Mouse (Mus musculus) limb, embryonic 14.5 days (tissue): ENCODE results near the gene Serpina12. TPM values are rescaled to one million over a fixed set of nuclear protein-coding genes. Genes with fewer than 3 reads are reported as not detected.

Experiments used
- ATAC-seq: fragments of 200-750 bp; cut with Nextera tagmentation; 2 replicates; pipeline ENCODE4 v1.8.0; 2017; ENCODE audit warnings: low read depth, moderate number of reproducible peaks, moderate TSS enrichment; ENCODE audit not compliant: low FRiP score
- DNase-seq: peaks from one replicate; pipeline ENCODE4 v3.0.0-alpha.2; 2015; ENCODE audit warnings: low spot score
- H3K27ac ChIP-seq: fragments of 300-500 bp; sonication (generic); replicated peaks from 2 replicates; pipeline ENCODE4 v1.5.1; 2014; ENCODE audit warnings: low read depth, mild to moderate bottlenecking, low read length, moderate library complexity, mixed read lengths
- H3K27me3 ChIP-seq: fragments of 300-500 bp; sonication (generic); 2 replicates; pipeline ENCODE4 v1.6.1; 2014; ENCODE audit warnings: low read length, mixed read lengths; ENCODE audit not compliant: control insufficient read depth, insufficient read depth
- H3K36me3 ChIP-seq: fragments of 300-500 bp; sonication (generic); 2 replicates; pipeline ENCODE4 v1.6.1; 2014; ENCODE audit warnings: mild to moderate bottlenecking, low read length, moderate library complexity, mixed read lengths; ENCODE audit not compliant: control insufficient read depth, insufficient read depth
- H3K4me1 ChIP-seq: fragments of 300-500 bp; sonication (generic); 2 replicates; pipeline ENCODE4 v1.6.1; 2014; ENCODE audit warnings: antibody characterized with exemption, low read length, mixed read lengths; ENCODE audit not compliant: control insufficient read depth, insufficient read depth
- H3K4me2 ChIP-seq: fragments of 300-500 bp; sonication (generic); replicated peaks from 2 replicates; pipeline ENCODE4 v1.6.1; 2014; ENCODE audit warnings: low read depth, mild to moderate bottlenecking, low read length, moderate library complexity; ENCODE audit not compliant: severe bottlenecking
- H3K4me3 ChIP-seq: fragments of 300-500 bp; sonication (generic); replicated peaks from 2 replicates; pipeline ENCODE4 v1.5.1; 2014; ENCODE audit warnings: low read length
- H3K9ac ChIP-seq: fragments of 300-500 bp; sonication (generic); 2 replicates; pipeline ENCODE4 v1.6.1; 2014; ENCODE audit warnings: mild to moderate bottlenecking, low read depth, low read length, moderate library complexity; ENCODE audit not compliant: severe bottlenecking
- H3K9me3 ChIP-seq: fragments of 300-500 bp; sonication (generic); 2 replicates; pipeline ENCODE4 v1.6.1; 2016; ENCODE audit warnings: low read length; ENCODE audit not compliant: control insufficient read depth
- POLR2A ChIP-seq: fragments of 200-500 bp; IDR thresholded peaks from 2 replicates; pipeline ENCODE4 v1.8.0; 2012; ENCODE audit warnings: inconsistent platforms, mild to moderate bottlenecking, moderate library complexity, borderline replicate concordance; ENCODE audit not compliant: insufficient read depth, insufficient read length; ENCODE audit errors: extremely low read depth
- WGBS: fragments of 180-500 bp; shearing (Covaris S2); extraction: QIAGEN DNeasy Blood & Tissue Kit; methylation state at CpG from one replicate; pipeline ENCODE4 v1.1.7; 2014; 5-methylcytosine and 5-hydroxymethylcytosine counted together
- polyA plus RNA-seq, 2 experiments: library from polyadenylated mRNA; depleted of rRNA in 1 of 2; stranded (reverse) in 1 of 2; unstranded in 1 of 2; fragments of >200 nt; fragmentation: Nextera tagmentation in 1 of 2; extraction: Ambion mirVana in 1 of 2; gene quantifications; 2 replicates each; pipeline versions ENCODE4 v1.2.1 to v1.2.3; 2012 to 2014

Serpina12 gene
- polyA plus RNA-seq, 2 experiments, result not detected

DNA sequence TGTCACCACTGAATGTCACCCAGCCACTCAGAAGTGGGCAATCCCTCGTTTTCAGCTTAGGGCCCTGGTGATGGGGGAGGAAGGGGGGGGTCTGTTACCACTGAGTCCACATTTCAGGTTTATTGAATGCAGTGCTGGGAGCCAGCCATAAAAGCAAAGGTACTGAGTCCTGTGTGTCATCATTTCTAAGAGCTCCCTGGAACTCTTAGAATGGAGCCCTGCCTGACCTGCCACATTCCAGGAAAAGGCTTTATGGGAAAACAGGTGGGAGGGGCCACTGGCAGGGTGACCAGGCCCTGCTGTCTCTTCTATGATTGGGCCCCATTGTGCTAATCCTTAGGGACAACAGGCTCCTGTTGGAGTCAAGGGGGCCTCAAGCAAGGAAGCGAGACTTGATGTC lies 47.7 kb downstream of the Serpina12 start:
- Histone ChIP-seq H3K9ac (no peak overlapping the region), H3K9me3 (no peaks in the 10 kb centered on the region), H3K4me1 (no peaks in the 10 kb centered on the region), H3K27me3 (no peaks in the 10 kb centered on the region), H3K4me3 (no peak overlapping the region), H3K36me3 (no peaks in the 10 kb centered on the region), H3K27ac (no peak overlapping the region), H3K4me2 (no peak overlapping the region)
- no peak for TF ChIP-seq POLR2A
- ATAC-seq (no peak), DNase-seq (no peak)
- 67% methylated on average over 2 of the region's 2 CpGs for WGBS

DNA sequence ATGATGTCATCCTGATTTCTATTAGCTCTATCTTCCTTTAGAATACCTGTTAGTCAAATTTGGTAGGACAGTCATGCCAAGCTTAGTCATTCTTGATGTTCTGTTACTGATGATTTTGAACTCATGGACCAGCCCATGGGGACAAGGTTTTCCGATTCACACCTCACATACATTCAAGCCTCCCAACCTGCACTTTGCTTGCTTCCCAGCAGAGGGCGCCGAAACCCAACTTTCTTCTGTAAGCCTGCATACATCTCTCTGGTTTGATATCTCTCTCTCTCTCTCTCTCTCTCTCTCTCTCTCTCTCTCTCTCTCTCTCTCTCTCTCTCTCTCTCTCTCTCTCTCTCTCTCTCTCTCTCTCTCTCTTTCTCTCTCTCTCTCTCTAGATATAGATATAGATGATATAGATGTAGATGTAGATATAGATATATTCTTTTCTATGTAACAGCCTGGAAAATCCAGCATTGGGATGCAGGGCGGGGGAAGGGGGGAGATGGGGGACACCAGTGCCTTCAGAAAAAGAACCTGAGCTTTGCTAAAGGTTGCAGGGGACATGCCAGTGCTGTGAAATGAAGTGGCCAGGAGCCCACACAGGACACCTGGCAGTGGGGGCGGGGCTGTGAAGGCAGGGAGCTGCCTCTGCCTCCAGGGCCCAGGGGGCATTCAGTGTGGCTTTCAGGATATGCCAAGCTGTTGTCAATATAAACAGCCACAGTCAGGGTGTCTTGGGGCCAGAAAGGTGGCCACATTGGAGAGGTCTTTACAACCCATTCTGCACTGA lies 48.8 kb downstream of the Serpina12 start:
- Histone ChIP-seq H3K27ac (no peak overlapping the region), H3K4me3 (no peak overlapping the region), H3K4me2 (no peak overlapping the region), H3K27me3 (no peaks in the 10 kb centered on the region), H3K9ac (no peak overlapping the region), H3K36me3 (no peaks in the 10 kb centered on the region), H3K9me3 (no peaks in the 10 kb centered on the region), H3K4me1 (no peaks in the 10 kb centered on the region)
- no peak for TF ChIP-seq POLR2A
- DNase-seq (peak; percentile 40), ATAC-seq (no peak)
- 36% methylated on average over 5 of the region's 5 CpGs for WGBS

DNA sequence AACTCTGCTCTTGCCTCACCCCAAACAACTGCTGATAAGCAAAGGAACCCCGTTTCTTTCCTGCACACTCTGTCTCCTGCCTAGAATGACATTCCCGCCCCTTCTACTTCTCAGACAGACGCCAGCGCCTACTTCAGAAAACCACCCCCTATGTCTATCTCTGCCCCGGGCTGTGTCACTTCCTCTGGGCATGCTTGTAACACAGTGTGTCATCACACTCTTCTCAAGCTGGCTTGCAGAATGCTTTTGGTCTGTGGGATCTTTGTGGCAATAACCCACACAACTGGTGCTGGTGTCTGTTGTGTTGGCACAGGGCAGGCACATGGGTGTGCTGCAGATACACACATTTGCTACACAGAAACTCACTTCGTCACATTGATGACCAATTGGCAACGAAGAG lies 51.3 kb downstream of the Serpina12 start:
- H3K4me2 ChIP-seq, result no peak overlapping the region
- no peaks in the 10 kb centered on the region for H3K27me3 ChIP-seq
- 69% methylated on average over 7 of the region's 7 CpGs for WGBS
- no peak overlapping the region for H3K27ac ChIP-seq
- no peaks in the 10 kb centered on the region for H3K4me1 ChIP-seq
- no peak overlapping the region for H3K4me3 ChIP-seq
- ATAC-seq (no peak), DNase-seq (no peak)
- no peaks in the 10 kb centered on the region for H3K9me3 ChIP-seq
- no peak for TF ChIP-seq POLR2A
- no peak overlapping the region for H3K9ac ChIP-seq
- no peaks in the 10 kb centered on the region for H3K36me3 ChIP-seq

DNA sequence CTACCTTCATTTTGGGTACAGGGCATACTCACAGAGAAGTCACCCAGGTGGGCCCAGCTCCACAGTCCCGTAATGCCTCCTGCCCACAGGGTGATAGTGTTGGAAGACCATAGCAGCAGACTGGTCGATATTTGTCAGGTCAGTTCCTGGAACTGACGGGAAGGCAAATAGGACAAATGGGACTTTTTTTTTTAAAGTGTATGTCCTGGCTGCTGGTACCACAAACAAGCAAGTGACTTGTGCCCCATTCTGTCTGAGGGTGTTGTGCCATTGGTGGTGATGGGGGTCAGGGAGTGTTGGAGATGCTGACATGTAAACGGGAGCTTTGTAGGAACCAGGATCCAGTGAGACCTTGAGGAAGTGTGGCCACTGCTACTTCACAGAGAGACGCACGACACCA lies 54.4 kb downstream of the Serpina12 start, which contains the start of gene Serpina11:
Serpina11 (minus strand) TSS at position 101 of the 400 bp plus-strand sequence.
- H3K9me3 ChIP-seq, result no peaks in the 10 kb centered on the region
- 88% methylated on average over 6 of the region's 6 CpGs for WGBS
- DNase-seq (no peak), ATAC-seq (no peak)
- no peak within 1 kb of the TSS for H3K4me2 ChIP-seq
- H3K27ac ChIP-seq, result no peak within 1 kb of the TSS
- no peak for TF ChIP-seq POLR2A
- no peaks in the 10 kb centered on the region for H3K27me3 ChIP-seq
- no peaks in the 10 kb centered on the region for H3K4me1 ChIP-seq
- no peak within 1 kb of the TSS for H3K4me3 ChIP-seq
- no peak within 1 kb of the TSS for H3K9ac ChIP-seq
- no peaks in the 10 kb centered on the region for H3K36me3 ChIP-seq

DNA sequence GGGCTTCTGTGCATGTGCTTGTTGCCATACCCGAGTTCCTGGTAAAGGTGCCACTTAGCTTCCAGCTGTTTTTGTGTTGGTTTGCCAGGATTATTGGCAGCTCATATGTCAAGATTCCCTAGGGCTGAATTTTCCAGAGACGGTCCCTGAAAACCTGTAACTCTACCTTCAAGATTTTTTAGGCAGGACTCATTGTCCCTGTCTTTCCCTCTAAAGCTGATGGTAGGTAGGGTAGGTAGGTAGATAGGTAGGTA lies 54.8 kb downstream of the Serpina12 start:
- 47% methylated on average over 2 of the region's 2 CpGs for WGBS
- ATAC-seq (no peak), DNase-seq (no peak)
- H3K4me2 ChIP-seq, result no peak overlapping the region
- TF ChIP-seq POLR2A, result no peak
- no peak overlapping the region for H3K4me3 ChIP-seq
- no peaks in the 10 kb centered on the region for H3K4me1 ChIP-seq
- H3K9ac ChIP-seq, result no peak overlapping the region
- H3K36me3 ChIP-seq, result no peaks in the 10 kb centered on the region
- no peak overlapping the region for H3K27ac ChIP-seq
- H3K27me3 ChIP-seq, result no peaks in the 10 kb centered on the region
- H3K9me3 ChIP-seq, result no peaks in the 10 kb centered on the region
